Mouse (Mus musculus): ENCODE measurements around the gene Thsd7b.

DNA sequence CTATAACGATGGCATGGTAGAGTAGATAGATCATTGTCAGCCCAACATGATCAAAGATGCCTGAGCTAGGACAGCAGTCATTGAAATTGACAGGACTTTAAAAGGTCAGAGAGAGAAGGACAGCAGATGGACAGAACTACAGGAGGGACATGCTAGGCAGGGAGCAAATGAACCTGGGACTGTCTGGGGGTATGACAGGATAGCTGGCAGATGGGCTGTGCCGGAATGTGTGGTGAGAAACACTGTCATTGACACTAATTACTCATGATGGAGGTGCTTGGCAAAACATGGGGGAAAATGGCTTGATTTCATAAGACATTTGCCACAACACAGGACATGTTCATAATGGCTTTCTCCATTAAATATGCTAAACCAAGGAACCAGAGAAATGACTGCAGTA, 253.9 kb downstream of the Thsd7b start:
- no peak for TF ChIP-seq POLR2A (IDR thresholded peaks at IDR 0.05; ENCODE audit: low read depth, low read length)
- TF ChIP-seq CTCF (IDR thresholded peaks at IDR 0.05; ENCODE audit: extremely low read depth, insufficient read length, insufficient replicate concordance, low read depth, low read length) = no peak

All from small intestine, adult 2 months (tissue).